Mouse (Mus musculus) neural tube, embryonic 14.5 days (tissue): ENCODE measurements around the gene Ccdc18. TPM values are rescaled to one million over a fixed set of nuclear protein-coding genes. Genes with fewer than 3 reads are reported as not detected.
"Not testable (repeated sequence)": the region's sequence is repeated elsewhere in the genome, so short reads cannot be mapped to it uniquely, and the experiment has no call there.

ENCODE experiments used
- ATAC-seq: fragments of 200-750 bp; cut with Nextera tagmentation; 2 replicates; pipeline ENCODE4 v1.8.0; 2017; ENCODE audit warnings: low read depth, mild to moderate bottlenecking, moderate TSS enrichment, moderate library complexity
- H3K27ac ChIP-seq: fragments of 300-500 bp; sonication (generic); 2 replicates; pipeline ENCODE4 v1.5.1; 2014; ENCODE audit warnings: low read depth, mild to moderate bottlenecking, control low read depth, low read length, moderate library complexity, mixed read lengths
- H3K27me3 ChIP-seq: fragments of 300-500 bp; sonication (generic); 2 replicates; pipeline ENCODE4 v1.6.1; 2014; ENCODE audit warnings: low read length; ENCODE audit not compliant: control insufficient read depth, insufficient read depth
- H3K36me3 ChIP-seq: fragments of 300-500 bp; sonication (generic); 2 replicates; pipeline ENCODE4 v1.6.1; 2014; ENCODE audit warnings: low read length, mixed read lengths; ENCODE audit not compliant: control insufficient read depth, insufficient read depth
- H3K4me1 ChIP-seq: fragments of 300-500 bp; sonication (generic); 2 replicates; pipeline ENCODE4 v1.6.1; 2014; ENCODE audit warnings: low read length; ENCODE audit not compliant: control insufficient read depth, insufficient read depth
- H3K4me2 ChIP-seq: fragments of 300-500 bp; sonication (generic); 2 replicates; pipeline ENCODE4 v1.6.1; 2014; ENCODE audit warnings: mild to moderate bottlenecking, low read depth, low read length, control low read depth
- H3K4me3 ChIP-seq: fragments of 300-500 bp; sonication (generic); 2 replicates; pipeline ENCODE4 v1.5.1; 2014; ENCODE audit warnings: low read depth, low read length, control low read depth, mixed read lengths
- H3K9ac ChIP-seq: fragments of 300-500 bp; sonication (generic); replicated peaks from 2 replicates; pipeline ENCODE4 v1.6.1; 2014; ENCODE audit warnings: low read depth, mild to moderate bottlenecking, control low read depth, low read length, mixed read lengths
- H3K9me3 ChIP-seq: fragments of 300-500 bp; sonication (generic); 2 replicates; pipeline ENCODE4 v1.6.1; 2016; ENCODE audit warnings: low read length; ENCODE audit not compliant: control insufficient read depth
- WGBS: fragments of 180-500 bp; shearing (Covaris S2); extraction: QIAGEN DNeasy Blood & Tissue Kit; methylation state at CpG from one replicate; pipeline ENCODE4 v1.1.7; 2014; 5-methylcytosine and 5-hydroxymethylcytosine counted together
- polyA plus RNA-seq: library from polyadenylated mRNA; unstranded; fragments of >200 nt; fragmentation: Nextera tagmentation; extraction: Ambion mirVana; gene quantifications from 2 replicates; pipeline ENCODE4 v1.2.1, GENCODE M21; 2014

Ccdc18 gene
- polyA plus RNA-seq, 1 experiment from 2014 or later = 2.2 TPM

DNA sequence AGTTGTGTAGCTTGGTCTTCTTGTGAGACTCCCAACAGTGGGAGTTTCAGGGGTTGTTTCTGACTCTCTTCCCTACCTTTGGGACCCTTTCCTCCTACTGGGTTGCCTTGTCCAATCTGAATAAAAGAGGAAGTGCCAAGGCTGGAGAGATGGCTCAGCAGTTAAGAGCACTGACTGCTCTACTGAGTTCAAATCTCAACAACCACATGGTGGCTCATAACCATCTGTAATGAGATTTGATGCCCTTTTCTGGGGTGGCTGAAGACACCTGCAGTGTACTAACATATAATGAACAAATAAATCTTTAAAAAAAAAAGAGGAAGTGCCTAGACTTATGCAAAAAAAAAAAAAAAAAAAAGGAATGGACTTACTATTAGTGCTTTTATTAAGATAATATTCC is 91.4 kb downstream of the Ccdc18 start:
- no peak overlapping the region for H3K4me2 ChIP-seq
- H3K9me3 ChIP-seq = no peaks in the 10 kb centered on the region
- H3K4me3 ChIP-seq = no peak overlapping the region
- no peaks in the 10 kb centered on the region for H3K4me1 ChIP-seq
- H3K27ac ChIP-seq = no peak overlapping the region
- no peak for ATAC-seq
- no peaks in the 10 kb centered on the region for H3K36me3 ChIP-seq
- H3K27me3 ChIP-seq = no peaks in the 10 kb centered on the region
- no peak overlapping the region for H3K9ac ChIP-seq

DNA sequence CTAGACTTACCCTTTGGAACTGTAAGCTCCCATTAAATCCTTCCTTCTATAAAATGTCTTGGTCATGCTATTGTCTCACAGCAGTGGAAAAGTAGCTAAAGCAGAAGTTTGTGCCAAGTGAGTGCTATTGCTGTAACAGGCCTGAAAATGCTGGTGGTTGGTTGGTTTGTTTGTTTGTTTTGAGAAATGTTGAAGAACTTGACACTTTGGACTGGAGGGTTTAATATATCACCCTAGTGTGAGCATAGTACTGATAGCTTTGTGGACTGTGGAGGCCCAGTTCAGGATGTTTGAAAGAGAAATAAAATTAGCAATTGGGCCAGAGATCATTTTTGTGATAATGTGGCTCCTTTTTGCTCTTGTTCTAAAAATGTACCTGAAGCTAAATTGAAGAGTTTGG is 93.5 kb downstream of the Ccdc18 start:
- no peak for ATAC-seq
- H3K9me3 ChIP-seq = no peaks in the 10 kb centered on the region
- no peak overlapping the region for H3K9ac ChIP-seq
- H3K36me3 ChIP-seq = no peaks in the 10 kb centered on the region
- H3K4me3 ChIP-seq = no peak overlapping the region
- no peak overlapping the region for H3K4me2 ChIP-seq
- no peaks in the 10 kb centered on the region for H3K4me1 ChIP-seq
- no peak overlapping the region for H3K27ac ChIP-seq
- H3K27me3 ChIP-seq = no peaks in the 10 kb centered on the region

GRCm38 (mm10) chr5:108246314-108246765 is 113.7 kb downstream of the Ccdc18 start:
- Histone ChIP-seq H3K9me3 (no peaks in the 10 kb centered on the region), H3K4me2 (no peak overlapping the region), H3K27me3 (no peaks in the 10 kb centered on the region), H3K4me3 (no peak overlapping the region), H3K27ac (no peak overlapping the region), H3K9ac (no peak overlapping the region), H3K36me3 (no peaks in the 10 kb centered on the region), H3K4me1 (no peaks in the 10 kb centered on the region)
- WGBS = 69% methylated on average over 3 of the region's 3 CpGs
- ATAC-seq = no peak

DNA sequence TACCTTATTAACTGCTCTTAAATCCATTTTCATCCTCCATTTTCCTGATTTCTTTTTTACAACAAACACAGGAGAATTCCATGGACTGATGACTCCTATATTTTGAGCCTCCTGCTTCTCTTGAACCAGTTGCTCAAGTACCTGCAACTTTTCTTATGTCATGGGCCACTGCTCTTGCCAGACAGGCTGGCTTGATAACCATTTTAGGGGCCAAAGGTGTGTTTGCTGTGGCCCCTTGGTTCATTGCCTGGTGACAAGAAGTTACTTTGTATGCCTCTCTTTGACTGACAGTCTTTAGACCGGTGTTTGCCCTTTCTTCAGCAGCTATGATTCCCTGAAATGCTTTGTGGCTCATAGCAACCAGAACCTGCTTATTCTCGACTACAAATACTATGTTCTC is 117.4 kb downstream of the Ccdc18 start:
- 75% methylated on average over 2 of the region's 2 CpGs for WGBS
- no peak overlapping the region for H3K4me2 ChIP-seq
- H3K27me3 ChIP-seq = no peaks in the 10 kb centered on the region
- H3K9ac ChIP-seq = no peak overlapping the region
- H3K4me3 ChIP-seq = no peak overlapping the region
- ATAC-seq = no peak
- H3K36me3 ChIP-seq = no peaks in the 10 kb centered on the region
- H3K9me3 ChIP-seq = no peaks in the 10 kb centered on the region
- no peak overlapping the region for H3K27ac ChIP-seq
- no peaks in the 10 kb centered on the region for H3K4me1 ChIP-seq

DNA sequence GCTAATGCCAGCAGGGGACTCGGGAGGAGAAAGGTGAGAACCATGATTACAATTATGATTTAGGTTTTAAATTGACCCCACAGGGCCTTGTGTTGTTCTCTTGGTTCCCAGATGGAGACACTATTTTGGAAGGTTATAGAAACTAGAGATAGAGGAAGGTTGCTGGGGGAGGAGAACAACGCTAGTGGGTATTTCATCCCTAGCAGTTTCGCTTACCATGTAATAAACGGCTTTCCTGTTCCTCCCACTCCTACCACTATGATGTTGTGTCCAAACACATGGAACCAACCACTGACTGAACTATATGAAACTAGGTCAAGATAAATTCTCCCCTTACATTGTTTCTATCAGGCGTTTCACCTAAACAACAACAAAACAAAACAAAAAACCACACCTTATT is 122.6 kb downstream of the Ccdc18 start:
- no peak overlapping the region for H3K4me3 ChIP-seq
- H3K4me1 ChIP-seq = no peaks in the 10 kb centered on the region
- H3K27ac ChIP-seq = no peak overlapping the region
- no peak overlapping the region for H3K9ac ChIP-seq
- no peaks in the 10 kb centered on the region for H3K9me3 ChIP-seq
- H3K27me3 ChIP-seq = no peaks in the 10 kb centered on the region
- WGBS = 76% methylated on average over 5 of the region's 5 CpGs
- H3K4me2 ChIP-seq = no peak overlapping the region
- no peaks in the 10 kb centered on the region for H3K36me3 ChIP-seq
- no peak for ATAC-seq

- H3K36me3 ChIP-seq = no peaks in the 10 kb centered on the region
- no peaks in the 10 kb centered on the region for H3K27me3 ChIP-seq
- WGBS = 50% methylated on average over 4 of the region's 4 CpGs
- H3K9ac ChIP-seq = no peak overlapping the region
- H3K9me3 ChIP-seq = no peaks in the 10 kb centered on the region
- no peak overlapping the region for H3K4me2 ChIP-seq
- no peak overlapping the region for H3K4me3 ChIP-seq
- no peak overlapping the region for H3K27ac ChIP-seq
- no peak; the same call in 1 of the 2 replicates for ATAC-seq
- H3K4me1 ChIP-seq = no peaks in the 10 kb centered on the region
Observed at GRCm38 (mm10) chr5:108262722-108263121, 130.0 kb downstream of the Ccdc18 start.

GRCm38 (mm10) chr5:108263785-108264184 is 131.1 kb downstream of the Ccdc18 start:
- not testable (repeated sequence) for H3K27ac ChIP-seq, H3K4me3 ChIP-seq, H3K36me3 ChIP-seq, H3K9me3 ChIP-seq, H3K27me3 ChIP-seq, H3K4me2 ChIP-seq, H3K9ac ChIP-seq, ATAC-seq, H3K4me1 ChIP-seq
- 85% methylated on average over 1 of the region's 1 CpGs for WGBS

- H3K4me2 ChIP-seq = no peak overlapping the region
- H3K27ac ChIP-seq = no peak overlapping the region
Observed at GRCm38 (mm10) chr5:108266990-108267389, 134.3 kb downstream of the Ccdc18 start.

GRCm38 (mm10) chr5:108268127-108269062 is 135.7 kb downstream of the Ccdc18 start, which contains the start of gene Dr1:
Dr1 (plus strand) TSS chr5:108268897.
- H3K9me3 ChIP-seq = no peaks in the 10 kb centered on the region
- peak within 1 kb of the TSS; percentile 99 for H3K4me3 ChIP-seq
- H3K4me1 ChIP-seq = peaks cover 16% of the 10 kb centered on the region; the same call in 1 of the 2 replicates
- 4% methylated on average over 49 of the region's 55 CpGs for WGBS
- ATAC-seq = peak; percentile 99
- peak within 1 kb of the TSS; percentile 92 for H3K9ac ChIP-seq
- H3K27me3 ChIP-seq = no peaks in the 10 kb centered on the region
- H3K36me3 ChIP-seq = no peaks in the 10 kb centered on the region
- peak within 1 kb of the TSS; percentile 85 for H3K4me2 ChIP-seq
- H3K27ac ChIP-seq = peak within 1 kb of the TSS; percentile 90

More at GRCm38 (mm10) chr5:108266990-108267389, 134.3 kb downstream of the Ccdc18 start:
- Histone ChIP-seq H3K4me3 (no peak overlapping the region), H3K9me3 (no peaks in the 10 kb centered on the region), H3K36me3 (no peaks in the 10 kb centered on the region), H3K4me1 (peaks cover 16% of the 10 kb centered on the region; the same call in 1 of the 2 replicates), H3K9ac (no peak overlapping the region), H3K27me3 (no peaks in the 10 kb centered on the region)
- ATAC-seq = no peak
